Mouse (Mus musculus) embryo, embryonic 11.5 days (tissue): ENCODE measurements at regions not wholly inside any gene's neighbourhood (a gene's known extent, or its start where the extent isn't known, plus 50 kb on each side); places are given as distances from the start of the nearest gene placed in this dataset.
"Not testable (repeated sequence)": the region's sequence is repeated elsewhere in the genome, so short reads cannot be mapped to it uniquely, and the experiment has no call there.

Experiments
- DNase-seq: peaks from one replicate; pipeline ENCODE4 v3.0.0-alpha.2; 2012; ENCODE audit warnings: low read depth, low spot score

- peak; percentile 42 for DNase-seq
Observed at GRCm38 (mm10) chr12:22030717-22031116, 613.3 kb upstream of the Ywhaq start.

DNA sequence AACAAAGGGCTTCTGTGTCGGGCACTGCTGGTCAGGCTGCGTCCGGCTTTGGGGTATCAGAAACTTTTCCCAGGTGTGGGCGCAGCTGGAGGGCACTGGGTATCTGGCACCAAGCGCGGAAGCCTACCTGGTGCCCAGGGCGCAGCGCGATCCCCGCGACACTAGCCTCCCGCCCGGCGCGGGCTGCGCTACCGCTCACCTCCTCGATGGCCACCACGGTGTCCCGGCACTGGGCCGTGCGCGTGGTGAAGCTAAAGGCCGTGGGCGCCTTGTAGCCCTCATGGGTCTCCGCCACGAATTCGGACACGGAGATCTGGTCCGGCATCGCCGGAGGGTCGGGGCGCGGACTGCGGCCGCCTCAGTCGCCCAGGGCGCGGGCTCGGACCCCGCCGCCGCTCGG is 612.8 kb upstream of the Ywhaq start:
- DNase-seq: not testable (repeated sequence)
